Mouse (Mus musculus): ENCODE data around the gene Stk11ip. TPM values are rescaled to one million over a fixed set of nuclear protein-coding genes. Genes with fewer than 3 reads are reported as not detected.
A peak's percentile ranks its signal among the peaks of the same experiment; 100 is the strongest.

Gene Stk11ip
- polyA plus RNA-seq, 1 experiment = 33.8 TPM

DNA sequence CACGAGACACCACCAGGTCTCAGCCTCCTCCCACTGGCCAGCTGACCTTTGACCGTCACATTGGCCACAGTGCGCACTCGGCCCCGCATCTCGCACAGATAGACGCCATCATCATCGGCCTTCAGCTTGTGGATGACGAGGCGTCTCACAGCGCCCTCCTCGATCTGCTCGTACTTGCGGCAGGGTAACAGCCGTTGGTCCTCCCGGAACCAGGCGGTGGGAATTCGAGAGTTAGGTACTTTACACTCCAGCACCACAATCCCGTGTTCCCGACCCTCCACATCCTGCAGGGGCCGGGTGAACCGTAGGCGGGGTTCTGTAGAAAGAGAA, 17.7 kb upstream of the Stk11ip start:
- DNase-seq (ENCODE audit: extremely low spot score in 1 of 2, low spot score in 1 of 2) = no peak

DNA sequence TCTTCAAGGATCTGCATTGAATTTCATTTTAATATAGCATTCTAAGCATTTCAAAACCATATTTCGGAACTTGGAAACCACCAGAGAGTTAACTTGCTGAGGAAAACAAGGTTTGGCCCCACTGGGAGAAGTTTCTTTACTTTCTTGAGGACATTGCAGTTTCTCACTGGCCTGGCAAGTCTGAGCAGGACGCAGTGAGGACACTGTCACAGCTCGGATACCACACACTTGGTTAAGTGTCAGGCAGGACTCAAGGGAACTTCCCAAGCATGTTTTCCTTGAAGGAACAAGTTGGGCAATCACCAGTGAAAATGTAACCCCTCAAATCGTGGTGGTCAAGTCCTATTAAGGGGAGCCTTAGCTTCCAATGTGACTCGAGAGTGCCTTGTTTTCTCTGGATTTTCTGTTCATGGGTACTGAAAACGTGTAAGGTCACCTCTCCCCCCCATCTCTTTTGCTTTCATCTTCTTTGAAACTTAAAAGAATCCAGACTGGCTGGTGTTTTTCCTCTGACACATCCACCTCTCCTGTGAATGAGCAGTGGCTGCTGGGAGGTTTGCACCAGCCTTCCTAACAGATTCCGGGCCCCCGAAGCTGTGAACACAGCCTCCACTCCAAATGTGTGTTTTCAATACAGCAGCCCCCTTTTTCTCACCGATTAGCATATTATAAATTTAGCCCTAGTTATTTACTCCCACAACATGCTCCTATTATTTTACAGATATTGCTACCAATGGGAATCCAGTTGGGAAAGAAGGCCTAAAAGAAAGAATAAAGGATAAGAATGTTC, 16.9 kb upstream of the Stk11ip start:
- peak in 1 of 2 experiments; percentile 75 for DNase-seq (ENCODE audit: extremely low spot score in 1 of 2, low spot score in 1 of 2)

DNA sequence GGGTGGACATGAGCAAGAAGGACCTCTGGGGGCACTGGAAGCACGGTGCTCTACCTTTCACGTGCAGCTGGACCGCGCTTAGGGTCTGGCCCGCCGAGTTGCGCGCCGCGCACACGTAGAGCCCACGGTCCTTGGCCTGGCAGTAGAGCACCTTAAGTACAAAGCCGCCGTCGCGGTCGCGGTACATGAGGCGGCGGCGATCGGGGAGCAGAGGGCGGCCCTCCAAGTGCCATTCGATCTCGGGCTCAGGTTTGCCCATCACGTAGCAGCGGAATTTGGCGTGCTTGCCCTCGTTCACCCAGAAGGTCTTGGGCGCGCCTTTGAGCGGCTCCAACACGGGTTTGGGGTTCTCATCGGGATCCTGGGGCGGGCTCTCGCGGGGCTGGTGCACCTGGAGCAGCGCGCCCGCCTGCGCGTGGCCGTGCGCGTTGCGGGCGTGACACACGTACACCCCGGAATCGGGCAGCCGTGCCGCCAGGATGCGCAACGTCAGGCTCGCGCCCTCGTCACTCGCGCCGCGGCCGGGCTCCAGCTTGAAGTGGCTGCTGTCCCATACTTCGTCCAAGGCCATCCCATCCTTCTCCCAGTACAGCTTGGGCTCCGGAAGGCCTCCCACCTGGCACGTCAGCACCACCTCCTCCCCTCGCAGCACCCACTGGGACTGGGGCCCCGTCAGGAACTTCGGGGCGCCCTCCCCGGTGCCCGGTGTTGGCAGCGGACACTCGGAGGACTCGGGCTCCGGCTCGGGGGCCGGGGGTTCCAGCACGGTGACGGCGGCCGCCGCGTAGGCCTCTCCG, 16.0 kb upstream of the Stk11ip start:
- DNase-seq (ENCODE audit: extremely low spot score in 1 of 2, low spot score in 1 of 2) = peak; percentile 69 to 85

DNA sequence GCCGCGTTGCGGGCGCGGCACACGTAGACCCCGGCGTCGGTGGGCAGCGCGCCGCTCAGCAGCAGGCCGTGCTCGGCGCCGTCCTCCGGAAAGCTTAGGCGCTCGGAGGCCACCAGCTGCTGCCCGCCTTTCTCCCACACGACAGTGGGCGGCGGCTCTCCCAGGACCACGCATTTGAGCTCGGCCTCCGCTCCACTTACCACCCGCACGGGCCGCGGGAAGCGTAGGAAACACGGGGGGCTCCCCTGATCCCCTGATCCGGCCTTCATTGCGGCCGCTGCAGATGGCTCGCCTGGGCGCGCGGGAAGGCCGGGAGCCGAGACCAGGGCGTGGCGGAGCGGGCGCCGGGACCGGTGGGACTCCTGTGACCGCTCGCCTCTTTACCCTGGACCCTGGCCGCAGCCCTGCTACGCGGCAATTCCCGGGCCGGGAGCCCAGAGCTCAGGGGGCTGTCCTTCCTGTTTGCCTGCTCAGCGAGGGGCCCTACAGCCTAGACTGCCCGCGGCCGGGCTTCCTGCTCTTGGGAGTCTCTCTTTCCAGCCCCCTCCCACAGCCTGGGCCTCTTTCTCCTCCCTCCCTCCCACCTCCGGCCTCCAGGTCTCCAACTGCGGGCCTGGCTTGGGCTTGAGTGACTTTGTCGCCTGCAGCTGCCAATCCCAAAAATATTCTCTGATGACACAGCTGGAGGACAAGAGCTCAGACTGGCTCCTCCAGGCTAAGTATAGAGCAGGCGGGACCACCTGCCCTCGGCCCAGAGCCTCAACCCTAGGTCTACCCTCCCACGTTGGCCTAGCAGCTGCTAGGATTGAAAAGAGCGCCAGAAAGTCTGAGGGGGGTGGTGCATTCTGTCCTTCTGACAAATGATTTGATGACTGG, 15.1 kb upstream of the Stk11ip start, which contains the start of gene Obsl1:
TSS of gene Obsl1 (minus strand) at position 497 of the 876 bp plus-strand sequence.
- DNase-seq (ENCODE audit: extremely low spot score in 1 of 2, low spot score in 1 of 2) = no peak

DNA sequence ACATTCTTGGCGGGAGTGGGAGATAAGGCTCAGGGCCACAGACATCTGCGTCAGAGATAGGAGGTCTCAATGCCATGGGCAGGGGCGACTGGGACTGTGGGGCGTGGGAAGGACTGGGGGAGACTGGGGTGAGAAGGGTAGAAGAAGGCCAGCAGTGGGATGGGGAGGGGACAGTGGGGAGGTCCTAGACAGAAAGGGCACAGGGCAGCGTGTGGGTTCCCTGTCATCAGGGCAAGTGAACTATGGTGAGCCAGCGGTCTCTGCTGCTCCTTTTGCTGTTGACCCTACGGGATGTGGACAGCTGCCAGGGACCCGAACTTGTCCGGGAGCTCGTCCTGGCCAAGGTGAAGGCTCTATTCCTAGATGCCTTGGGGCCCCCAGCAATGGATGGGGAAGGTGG, 14.3 kb upstream of the Stk11ip start, which contains the start of gene Inha:
TSS of gene Inha (plus strand) at position 72 of the 400 bp plus-strand sequence.
- no peak for DNase-seq (ENCODE audit: extremely low spot score in 1 of 2, low spot score in 1 of 2)

DNA sequence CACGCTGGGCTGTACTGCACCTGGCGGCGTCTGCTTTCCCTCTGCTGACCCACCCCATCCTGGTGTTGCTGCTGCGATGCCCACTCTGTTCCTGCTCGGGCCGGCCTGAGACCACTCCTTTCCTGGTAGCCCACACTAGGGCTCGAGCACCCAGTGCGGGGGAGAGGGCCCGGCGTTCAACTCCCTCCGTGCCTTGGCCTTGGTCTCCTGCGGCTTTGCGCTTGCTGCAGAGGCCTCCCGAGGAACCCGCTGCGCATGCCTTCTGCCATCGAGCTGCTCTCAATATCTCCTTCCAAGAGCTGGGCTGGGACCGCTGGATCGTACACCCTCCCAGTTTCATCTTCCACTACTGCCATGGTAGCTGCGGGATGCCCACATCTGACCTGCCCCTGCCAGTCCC, 11.7 kb upstream of the Stk11ip start:
- no peak for DNase-seq (ENCODE audit: extremely low spot score in 1 of 2, low spot score in 1 of 2)

DNA sequence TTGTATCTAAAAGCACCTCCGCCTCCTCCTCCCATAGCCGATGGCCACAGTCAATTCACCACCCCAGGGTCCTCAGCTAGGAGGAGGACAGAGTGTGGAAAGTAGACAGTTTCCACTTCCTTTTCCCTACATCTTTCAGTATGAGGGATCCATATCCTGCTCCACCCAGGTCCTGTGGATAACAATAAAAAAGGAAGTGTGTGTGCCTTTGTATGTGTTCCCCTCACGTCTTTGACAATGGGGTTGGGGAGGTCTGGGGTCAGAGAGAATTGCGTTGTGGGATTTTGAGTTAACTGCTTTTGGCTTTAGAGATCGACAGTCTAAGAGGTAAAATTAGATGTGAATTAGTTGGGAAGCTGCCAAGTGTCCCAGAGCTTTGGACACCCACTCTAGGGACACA, 11.2 kb upstream of the Stk11ip start:
- no peak for DNase-seq (ENCODE audit: extremely low spot score in 1 of 2, low spot score in 1 of 2)

DNA sequence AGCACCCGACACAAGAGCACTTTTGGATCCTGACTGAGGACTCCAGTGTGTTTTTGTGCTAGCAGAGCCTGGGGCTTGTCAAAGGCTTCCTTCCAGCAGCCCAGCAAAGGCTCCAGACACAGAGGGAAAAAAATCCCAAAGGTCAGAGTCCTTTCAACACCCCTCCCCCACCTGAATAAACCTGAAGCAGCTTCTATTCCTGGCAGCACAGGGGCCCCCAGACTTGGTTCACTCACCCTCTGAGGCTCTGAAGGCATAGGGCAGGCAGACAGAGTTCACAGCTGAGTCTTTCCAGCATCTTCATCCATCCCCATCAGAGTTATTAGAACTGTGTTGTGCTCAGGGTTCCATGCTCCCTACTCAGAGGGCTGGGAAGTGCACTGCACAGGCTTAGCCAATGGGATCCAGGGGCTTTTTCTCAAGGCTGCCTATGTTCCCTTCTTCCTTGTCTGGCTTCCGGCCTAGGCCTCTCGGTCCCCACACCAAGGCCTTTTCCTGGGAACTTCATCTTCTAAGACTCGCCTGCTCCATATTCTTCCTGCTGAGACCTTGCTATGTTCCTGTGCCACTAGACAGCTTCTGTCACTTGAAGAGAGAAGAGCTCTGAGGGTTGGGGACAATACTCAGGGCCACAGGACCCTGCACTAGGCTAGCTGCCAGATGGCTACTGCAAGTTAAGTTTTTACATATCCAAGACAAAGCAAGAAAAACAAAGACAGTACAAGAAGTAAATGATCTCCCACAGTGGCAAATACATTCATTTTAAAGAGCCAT, 9.7 kb upstream of the Stk11ip start:
- no peak for DNase-seq (ENCODE audit: extremely low spot score in 1 of 2, low spot score in 1 of 2)

DNA sequence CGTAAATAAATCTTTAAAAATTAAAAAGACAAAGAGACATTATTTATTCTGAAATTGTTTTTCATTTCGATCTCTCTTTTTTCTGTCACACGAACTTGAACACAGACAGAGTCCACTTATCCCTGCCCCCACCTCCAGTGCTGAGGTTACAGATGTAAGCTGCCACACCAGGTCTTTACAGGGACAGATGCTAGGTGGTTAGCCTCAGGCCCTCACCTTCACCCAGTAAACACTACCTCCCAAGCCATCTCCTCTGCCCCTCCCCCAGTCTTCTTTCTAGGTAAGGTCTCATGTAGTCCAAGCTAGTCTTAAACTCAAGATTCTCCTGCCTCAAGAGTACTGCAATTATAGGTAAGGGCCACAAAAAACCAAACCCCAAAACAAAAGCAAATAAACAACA, 8.8 kb upstream of the Stk11ip start:
- no peak for DNase-seq (ENCODE audit: extremely low spot score in 1 of 2, low spot score in 1 of 2)

DNA sequence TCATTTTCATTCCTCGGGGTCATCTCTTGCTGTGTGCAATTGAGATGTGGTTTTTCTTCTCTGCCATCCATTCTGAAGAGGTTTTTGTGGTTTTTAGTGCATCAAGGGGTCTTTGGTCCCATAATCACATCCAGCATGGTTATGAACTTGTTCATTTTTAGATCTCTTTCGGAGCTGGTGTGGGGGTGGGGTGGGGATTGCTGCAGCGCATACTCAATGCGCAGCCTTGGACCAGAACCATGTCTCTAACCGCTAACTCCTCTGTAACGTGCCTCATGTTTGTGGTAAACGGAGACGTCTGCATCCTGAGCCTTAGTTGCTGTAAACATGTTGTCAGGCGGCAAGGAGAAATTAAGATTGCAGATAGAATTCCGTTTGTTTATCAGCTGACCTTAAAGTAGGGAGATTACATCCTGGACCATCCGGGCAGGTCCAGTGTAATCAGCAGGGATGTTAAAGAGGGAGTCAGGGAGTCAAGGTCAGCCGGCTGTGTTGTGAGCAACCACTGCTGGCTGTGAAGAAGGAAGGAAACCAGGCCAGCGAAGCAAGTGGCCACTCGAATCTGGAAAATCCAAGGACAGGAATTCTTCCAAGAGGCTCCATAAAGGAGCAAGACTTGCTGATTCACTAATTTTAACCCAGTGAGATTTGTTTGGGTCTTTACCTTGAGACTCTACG, 4.5 kb upstream of the Stk11ip start:
- no peak for DNase-seq (ENCODE audit: extremely low spot score in 1 of 2, low spot score in 1 of 2)

DNA sequence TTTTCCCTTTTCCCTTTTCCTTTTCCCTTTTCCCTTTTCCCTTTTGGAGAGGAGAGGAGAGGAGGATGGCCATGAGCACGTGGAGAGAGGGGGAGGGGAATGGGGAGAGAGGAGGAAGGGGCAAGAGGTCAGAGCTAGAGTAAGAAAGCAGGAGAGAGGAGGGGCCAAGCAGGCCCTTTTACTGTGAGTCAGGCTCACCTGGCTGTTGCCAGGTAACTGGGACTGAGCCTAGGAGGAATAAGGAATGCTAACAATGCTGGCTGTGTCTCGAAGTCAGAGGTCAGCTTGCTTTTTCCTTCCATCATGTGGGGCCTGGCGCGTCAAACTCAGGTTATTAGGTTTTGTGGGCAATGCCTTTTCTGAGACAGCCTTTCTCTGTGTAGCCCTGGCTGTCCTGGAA, 3.3 kb upstream of the Stk11ip start:
- no peak for DNase-seq (ENCODE audit: extremely low spot score in 1 of 2, low spot score in 1 of 2)

DNA sequence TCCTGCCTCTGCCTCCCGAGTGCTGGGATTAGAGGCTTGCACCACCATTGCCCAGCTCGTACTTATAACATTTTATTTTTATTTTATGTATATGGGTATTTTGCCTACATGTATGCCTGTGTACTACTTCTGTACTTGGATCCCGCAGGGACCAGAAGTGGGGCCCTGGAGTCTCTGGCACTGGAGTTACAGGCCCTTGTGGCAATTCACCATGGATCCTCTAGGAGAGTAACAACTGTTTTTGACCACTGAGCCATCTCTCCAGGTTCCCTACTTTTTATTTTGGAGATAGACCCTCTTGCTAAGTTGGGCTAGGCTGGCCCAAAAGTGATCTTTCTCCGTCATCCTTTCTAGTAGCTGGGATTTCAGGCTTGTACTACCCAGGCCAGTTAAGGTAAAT, 2.9 kb upstream of the Stk11ip start:
- no peak for DNase-seq (ENCODE audit: extremely low spot score in 1 of 2, low spot score in 1 of 2)

DNA sequence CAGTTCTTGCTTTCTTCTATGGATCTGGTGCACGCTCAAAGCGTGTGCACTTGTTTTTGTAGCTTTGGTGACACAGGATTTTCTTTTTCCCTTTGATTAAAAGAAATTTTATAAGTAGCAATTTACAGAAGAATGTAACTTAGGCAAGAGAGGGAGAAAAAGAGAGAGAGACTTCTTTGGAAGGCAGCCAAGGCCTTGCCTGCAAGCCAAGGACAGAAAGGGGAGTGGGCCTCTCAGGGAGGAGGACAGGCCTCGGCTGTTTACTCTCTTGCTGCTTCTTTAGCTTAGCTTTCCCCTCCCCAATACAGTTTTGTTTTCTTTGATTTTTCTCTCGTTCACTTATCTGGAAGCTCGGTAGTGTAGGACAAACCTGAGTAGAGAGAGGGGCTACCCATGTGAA, 1.8 kb upstream of the Stk11ip start:
- DNase-seq (ENCODE audit: extremely low spot score in 1 of 2, low spot score in 1 of 2) = no peak

DNA sequence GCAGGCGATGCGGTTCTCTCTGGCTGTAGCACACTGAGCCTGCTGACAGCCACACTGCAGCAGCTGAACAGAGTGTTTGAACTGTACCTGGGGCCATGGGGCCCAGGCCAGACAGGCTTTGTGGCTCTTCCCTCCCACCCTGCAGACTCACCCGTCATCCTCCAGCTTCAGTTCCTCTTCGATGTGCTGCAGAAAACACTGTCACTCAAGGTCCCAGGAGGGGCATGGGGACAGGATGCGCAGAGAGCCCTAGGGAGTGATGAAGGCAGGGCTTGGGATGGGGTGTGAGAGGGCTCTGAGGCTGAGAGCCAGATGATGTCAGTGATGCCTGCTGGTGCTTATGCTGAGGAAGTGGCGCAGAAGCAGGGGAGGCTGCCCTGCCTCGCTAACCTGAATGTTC, 3.4 kb downstream of the Stk11ip start:
- DNase-seq (ENCODE audit: extremely low spot score in 1 of 2, low spot score in 1 of 2) = no peak

DNA sequence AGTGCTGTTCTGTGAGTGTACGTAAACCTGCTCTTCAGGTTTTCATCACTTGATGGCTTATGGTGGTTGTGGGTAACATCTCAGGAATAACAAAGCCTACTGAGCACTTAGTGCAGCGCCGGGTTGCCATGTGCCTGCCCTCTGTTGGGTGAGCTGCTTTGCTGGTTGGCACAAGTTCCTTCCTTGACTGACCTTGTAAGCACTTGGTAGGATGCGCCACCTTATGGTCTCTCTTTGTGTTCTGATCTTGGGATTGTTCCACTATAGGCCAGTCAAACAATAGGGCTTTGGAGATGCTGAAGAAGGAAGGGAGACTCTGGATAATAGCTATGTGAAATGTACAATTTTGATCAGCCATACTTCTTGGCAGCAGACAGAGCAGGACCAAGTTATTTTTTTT, 9.2 kb downstream of the Stk11ip start:
- no peak for DNase-seq (ENCODE audit: extremely low spot score in 1 of 2, low spot score in 1 of 2)

DNA sequence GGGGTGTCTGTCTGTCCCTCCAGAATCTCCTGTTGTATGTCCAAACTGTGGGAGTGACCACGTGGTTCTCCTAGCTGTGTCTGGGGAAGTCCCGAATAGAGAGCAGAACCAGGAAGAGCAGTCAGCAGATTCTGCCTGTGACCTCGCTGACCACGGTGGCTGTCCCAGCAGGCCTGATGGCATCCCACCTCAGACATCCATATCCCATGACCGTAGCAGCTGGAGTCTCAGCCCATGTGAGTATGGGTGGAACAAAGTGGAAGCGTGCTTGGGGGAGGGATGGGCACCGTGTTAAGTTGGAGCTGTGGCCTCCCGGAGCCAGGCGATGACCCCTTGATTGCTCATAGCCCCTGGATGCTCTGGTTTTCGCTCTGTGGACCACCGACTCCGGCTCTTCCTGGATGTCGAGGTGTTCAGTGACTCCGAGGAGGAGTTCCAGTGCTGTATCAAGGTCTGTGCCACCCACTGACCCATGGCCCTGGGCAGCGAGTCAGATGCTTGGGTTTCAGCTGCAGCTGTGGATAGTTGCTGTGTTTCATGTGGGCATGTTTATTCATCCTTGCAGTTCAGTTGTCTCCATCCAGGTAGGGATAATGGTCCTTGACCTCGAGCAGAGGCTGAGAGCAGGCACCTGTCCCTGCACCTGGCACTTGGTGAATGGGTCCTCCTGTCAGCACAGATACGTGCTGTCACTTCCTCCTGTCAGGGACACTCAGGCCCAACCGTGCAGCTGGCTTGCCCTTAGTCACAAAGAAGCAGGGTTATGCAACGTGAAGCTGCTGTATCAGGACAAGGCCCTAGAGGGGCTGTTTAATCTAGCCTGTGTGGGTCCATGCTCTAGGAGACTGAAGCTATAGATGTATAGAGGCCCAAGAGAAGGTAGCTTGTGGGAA, 11.2 kb downstream of the Stk11ip start:
- DNase-seq (ENCODE audit: extremely low spot score in 1 of 2, low spot score in 1 of 2) = no peak

DNA sequence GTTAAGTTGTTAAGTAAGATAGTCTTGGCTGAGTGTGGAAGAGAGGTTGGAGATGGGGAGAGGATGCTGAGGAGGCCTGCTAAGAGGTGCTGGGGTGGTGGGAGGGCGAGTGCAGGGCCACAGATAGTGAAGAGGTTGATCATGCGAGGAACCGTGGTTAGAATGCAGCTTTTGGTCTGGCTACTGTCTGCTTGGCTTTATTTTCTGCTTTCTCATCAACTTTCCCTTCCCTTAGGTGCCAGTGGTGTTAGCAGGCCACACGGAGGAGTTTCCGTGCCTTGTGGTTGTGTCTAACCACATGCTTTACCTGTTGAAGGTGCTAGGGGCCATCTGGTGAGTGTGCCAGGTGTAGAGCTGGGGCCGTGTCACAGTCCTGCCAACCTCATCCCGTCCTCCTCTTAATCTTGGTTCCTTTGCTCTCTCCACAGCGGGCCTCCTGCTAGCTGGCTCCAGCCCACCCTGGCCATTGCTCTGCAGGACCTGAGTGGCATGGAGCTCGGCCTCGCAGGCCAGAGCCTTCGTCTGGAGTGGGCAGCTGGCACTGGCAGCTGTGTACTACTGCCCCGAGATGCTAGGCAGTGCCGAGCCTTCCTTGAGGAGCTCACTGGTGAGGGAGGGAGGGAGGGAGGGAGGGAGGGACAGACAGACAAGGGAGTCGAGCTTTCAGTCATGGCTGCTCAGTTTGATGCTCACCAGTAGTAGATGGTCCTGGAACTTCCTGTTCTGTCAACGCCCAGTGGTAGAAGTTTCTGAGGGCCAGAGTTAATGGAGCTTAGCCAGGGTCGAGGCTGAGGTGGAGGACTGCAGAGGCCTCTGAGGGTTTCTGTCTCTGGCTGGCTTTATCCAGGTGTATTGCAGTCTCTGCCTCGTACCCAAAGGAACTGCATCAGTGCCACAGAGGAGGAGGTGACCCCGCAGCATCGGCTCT, 12.3 kb downstream of the Stk11ip start:
- DNase-seq (ENCODE audit: extremely low spot score in 1 of 2, low spot score in 1 of 2) = no peak

DNA sequence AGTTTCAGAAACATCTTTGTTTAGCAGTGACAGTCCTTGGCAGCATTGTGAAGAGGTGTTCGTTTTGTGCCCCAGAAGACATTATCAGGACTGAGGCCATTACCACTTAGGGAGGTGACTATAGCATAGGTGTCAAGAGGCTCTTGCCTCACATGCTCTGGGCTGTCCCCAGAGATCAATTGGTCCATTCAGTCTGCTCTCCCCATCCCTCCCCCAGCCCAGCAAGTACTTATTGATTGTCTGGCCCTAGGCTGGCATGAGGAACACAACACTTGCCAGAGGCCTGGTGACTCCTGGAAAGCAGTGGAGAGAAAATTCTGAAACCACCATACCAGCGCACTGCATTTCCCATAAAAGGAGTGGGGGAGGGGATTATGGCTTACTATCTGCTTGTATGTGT, 16.3 kb downstream of the Stk11ip start:
- no peak for DNase-seq (ENCODE audit: extremely low spot score in 1 of 2, low spot score in 1 of 2)

Data from frontal cortex, adult 2 months (tissue).